Mouse (Mus musculus) midbrain, embryonic 14.5 days (tissue): Measurements from ENCODE around the gene Nrde2. TPM values are rescaled to one million over a fixed set of nuclear protein-coding genes. Genes with fewer than 3 reads are reported as not detected.

Experiments
- ATAC-seq: fragments of 200-750 bp; cut with Nextera tagmentation; 2 replicates; pipeline ENCODE4 v1.8.0; 2017; ENCODE audit warnings: moderate number of reproducible peaks, moderate library complexity; ENCODE audit not compliant: low FRiP score, low TSS enrichment
- DNase-seq: peaks from one replicate; pipeline ENCODE4 v3.0.0-alpha.2; 2015
- H3K27ac ChIP-seq: fragments of 300-500 bp; sonication (generic); replicated peaks from 2 replicates; pipeline ENCODE4 v1.5.1; 2014; ENCODE audit warnings: mild to moderate bottlenecking, low read depth, low read length, moderate library complexity
- H3K27me3 ChIP-seq: fragments of 300-500 bp; sonication (generic); 2 replicates; pipeline ENCODE4 v1.6.1; 2014; ENCODE audit warnings: low read length, control low read depth, mixed read lengths; ENCODE audit not compliant: control insufficient read depth, insufficient read depth
- H3K36me3 ChIP-seq: fragments of 300-500 bp; sonication (generic); 2 replicates; pipeline ENCODE4 v1.6.1; 2014; ENCODE audit warnings: low read length, control low read depth; ENCODE audit not compliant: control insufficient read depth, insufficient read depth
- H3K4me1 ChIP-seq: fragments of 300-500 bp; sonication (generic); 2 replicates; pipeline ENCODE4 v1.6.1; 2014; ENCODE audit warnings: mild to moderate bottlenecking, antibody characterized with exemption, low read length, control low read depth; ENCODE audit not compliant: control insufficient read depth, insufficient read depth
- H3K4me2 ChIP-seq: fragments of 300-500 bp; sonication (generic); 2 replicates; pipeline ENCODE4 v1.6.1; 2014; ENCODE audit warnings: mild to moderate bottlenecking, low read length, moderate library complexity
- H3K4me3 ChIP-seq: fragments of 300-500 bp; sonication (generic); replicated peaks from 2 replicates; pipeline ENCODE4 v1.5.1; 2014; ENCODE audit warnings: low read depth, low read length
- H3K9ac ChIP-seq: fragments of 300-500 bp; sonication (generic); replicated peaks from 2 replicates; pipeline ENCODE4 v1.6.1; 2014; ENCODE audit warnings: mild to moderate bottlenecking, low read length, moderate library complexity
- H3K9me3 ChIP-seq: fragments of 300-500 bp; sonication (generic); 2 replicates; pipeline ENCODE4 v1.6.1; 2016; ENCODE audit warnings: low read length, control low read depth, mixed read lengths; ENCODE audit not compliant: control insufficient read depth
- WGBS: fragments of 180-500 bp; shearing (Covaris S2); extraction: QIAGEN DNeasy Blood & Tissue Kit; methylation state at CpG from one replicate; pipeline ENCODE4 v1.1.7; 2014; 5-methylcytosine and 5-hydroxymethylcytosine counted together
- polyA plus RNA-seq: library from polyadenylated mRNA; unstranded; fragments of >200 nt; fragmentation: Nextera tagmentation; extraction: Ambion mirVana; gene quantifications from 2 replicates; pipeline ENCODE4 v1.2.1, GENCODE M21; 2014

Nrde2 gene
- polyA plus RNA-seq, 1 experiment from 2014 or later = 14.1 TPM

DNA sequence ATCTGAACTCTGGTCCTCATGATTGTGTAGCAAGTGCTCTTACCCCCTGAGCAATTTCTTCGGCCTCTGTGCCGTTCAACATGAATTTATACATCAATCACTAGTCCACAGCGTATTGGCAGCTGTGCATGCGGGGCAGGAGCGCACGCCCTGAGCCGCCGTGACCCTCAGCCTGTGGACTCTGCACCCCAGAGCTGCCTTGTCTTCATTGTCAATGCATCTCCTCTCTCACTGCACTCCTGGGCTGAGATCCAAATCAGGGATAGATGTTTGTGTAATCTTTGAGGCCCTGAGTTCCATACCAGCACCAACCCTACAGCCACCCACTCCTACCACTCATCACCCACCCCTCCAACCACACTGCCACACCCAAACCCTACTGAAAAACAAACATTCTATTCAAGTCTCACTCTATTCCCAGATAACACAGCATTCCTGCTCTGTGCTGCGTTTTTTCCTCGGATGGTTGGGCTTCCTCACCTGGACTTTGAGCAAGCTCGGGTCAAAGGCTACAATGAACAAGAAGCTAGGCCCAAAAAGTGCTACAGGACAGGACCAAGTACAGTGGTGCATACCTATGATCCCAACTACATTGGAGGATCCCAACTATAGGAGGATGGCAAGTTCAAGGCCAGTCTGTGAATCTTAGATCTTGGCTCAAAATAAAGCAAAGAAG lies 16.5 kb downstream of the Nrde2 start:
- no peak overlapping the region for H3K27ac ChIP-seq
- no peak overlapping the region for H3K9ac ChIP-seq
- ATAC-seq (no peak), DNase-seq (no peak)
- no peak overlapping the region for H3K4me2 ChIP-seq
- 95% methylated on average over 11 of the region's 11 CpGs for whole genome bisulfite sequencing
- no peaks in the 10 kb centered on the region for H3K9me3 ChIP-seq
- no peaks in the 10 kb centered on the region for H3K27me3 ChIP-seq
- no peaks in the 10 kb centered on the region for H3K4me1 ChIP-seq
- peaks cover 96% of the 10 kb centered on the region for H3K36me3 ChIP-seq
- H3K4me3 ChIP-seq = no peak overlapping the region

DNA sequence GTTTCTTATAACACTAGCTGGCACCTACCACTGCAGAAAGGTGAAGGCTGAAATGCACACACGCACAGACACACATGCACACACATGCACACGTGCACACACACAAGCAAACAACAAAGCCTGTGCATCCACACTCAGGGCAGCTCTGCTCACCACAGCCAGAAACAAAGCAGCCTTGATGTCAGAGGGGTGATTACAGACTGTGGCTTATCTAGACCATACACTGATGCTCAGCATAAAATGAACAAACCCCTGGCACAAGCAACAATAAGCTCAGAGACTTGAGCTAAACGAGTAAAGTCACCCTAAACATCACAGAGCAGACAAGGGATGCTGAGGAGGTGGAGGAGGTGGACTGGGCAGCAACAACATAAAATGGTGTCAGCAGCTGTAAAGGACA lies 24.3 kb downstream of the Nrde2 start:
- H3K27me3 ChIP-seq = no peaks in the 10 kb centered on the region
- peaks cover 85% of the 10 kb centered on the region for H3K36me3 ChIP-seq
- H3K4me1 ChIP-seq = no peaks in the 10 kb centered on the region
- H3K4me3 ChIP-seq = no peak overlapping the region
- no peak overlapping the region for H3K27ac ChIP-seq
- H3K9me3 ChIP-seq = no peaks in the 10 kb centered on the region
- no peak overlapping the region for H3K4me2 ChIP-seq
- no peak for ATAC-seq
- DNase-seq = no peak
- WGBS = 90% methylated on average over 3 of the region's 3 CpGs
- H3K9ac ChIP-seq = no peak overlapping the region

DNA sequence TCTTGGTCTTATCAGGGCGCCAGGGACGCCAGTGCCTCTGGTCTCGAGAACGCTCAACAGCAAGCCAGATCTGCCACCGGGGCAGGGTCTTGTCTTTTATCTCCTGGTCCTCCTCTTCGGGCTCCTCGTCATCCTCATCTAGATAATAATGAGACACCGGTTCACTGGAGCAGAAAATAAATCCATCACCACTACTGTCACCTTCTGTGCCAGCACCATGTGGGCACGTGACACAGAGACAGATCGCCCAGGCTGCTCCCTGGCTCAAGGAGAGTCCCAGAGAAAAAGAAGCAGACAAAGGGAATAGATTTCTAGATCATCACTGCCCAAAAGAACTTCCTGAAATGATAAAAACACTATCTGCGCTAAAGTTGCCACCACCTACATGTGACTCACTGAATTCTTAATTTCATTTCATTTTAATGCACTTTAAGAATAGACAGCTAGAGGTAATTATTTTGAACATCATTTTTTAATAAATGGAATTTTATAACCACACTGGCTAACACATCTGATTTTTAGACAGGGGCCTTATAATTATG lies 25.0 kb downstream of the Nrde2 start:
- Histone ChIP-seq H3K9me3 (no peaks in the 10 kb centered on the region), H3K4me1 (no peaks in the 10 kb centered on the region), H3K9ac (no peak overlapping the region), H3K36me3 (peaks cover 84% of the 10 kb centered on the region), H3K27me3 (no peaks in the 10 kb centered on the region), H3K27ac (no peak overlapping the region), H3K4me3 (no peak overlapping the region), H3K4me2 (no peak overlapping the region)
- 77% methylated on average over 11 of the region's 11 CpGs for WGBS
- ATAC-seq (no peak), DNase-seq (peak; percentile 25)

DNA sequence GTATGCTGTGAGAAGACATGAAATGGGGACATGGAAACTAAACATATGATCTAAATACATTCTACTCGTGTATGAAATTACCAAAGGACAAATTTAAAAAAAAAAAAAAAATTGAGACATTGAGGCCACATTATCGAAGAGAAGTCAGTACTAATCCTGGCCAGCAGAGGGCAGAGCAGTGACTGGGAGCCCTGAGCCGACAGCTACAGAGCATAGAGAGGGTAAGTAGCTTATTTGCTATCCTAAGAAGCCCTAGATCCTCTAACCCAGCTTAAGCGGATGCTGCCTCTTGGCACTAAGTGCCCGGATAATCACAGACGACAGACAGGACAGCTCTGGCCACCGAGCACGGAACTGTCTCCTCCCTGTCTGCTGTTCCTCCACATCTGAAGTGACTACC lies 27.8 kb downstream of the Nrde2 start:
- Histone ChIP-seq H3K4me3 (no peak overlapping the region), H3K9ac (no peak overlapping the region), H3K4me1 (no peaks in the 10 kb centered on the region), H3K36me3 (peaks cover 74% of the 10 kb centered on the region), H3K4me2 (no peak overlapping the region), H3K27ac (no peak overlapping the region), H3K9me3 (no peaks in the 10 kb centered on the region), H3K27me3 (no peaks in the 10 kb centered on the region)
- DNase-seq = peak; percentile 88
- peak; percentile 53; the same call in 1 of the 2 replicates for ATAC-seq
- WGBS = 39% methylated on average over 8 of the region's 8 CpGs

DNA sequence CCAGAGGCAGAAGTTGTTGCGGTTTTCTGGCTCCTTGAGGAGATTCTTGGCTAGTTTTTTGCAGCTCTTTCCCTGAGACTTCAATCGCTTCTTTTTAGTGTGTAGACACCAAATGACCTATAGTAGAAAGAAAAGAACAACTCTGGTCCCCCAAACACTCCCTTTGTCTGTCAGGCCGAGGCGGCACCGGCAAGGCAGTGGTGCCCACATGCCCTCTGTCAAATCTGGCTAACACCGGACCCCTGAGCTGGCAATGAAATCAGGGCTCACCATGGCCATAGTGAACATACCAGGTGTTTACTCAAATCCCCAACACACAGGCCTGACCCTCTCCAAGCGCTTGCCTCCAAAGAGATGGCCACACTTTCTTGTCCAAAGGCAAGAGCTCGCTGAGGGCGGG lies 28.3 kb downstream of the Nrde2 start:
- no peaks in the 10 kb centered on the region for H3K27me3 ChIP-seq
- no peaks in the 10 kb centered on the region for H3K4me1 ChIP-seq
- H3K4me3 ChIP-seq = no peak overlapping the region
- no peak overlapping the region for H3K9ac ChIP-seq
- no peak overlapping the region for H3K27ac ChIP-seq
- H3K4me2 ChIP-seq = no peak overlapping the region
- H3K9me3 ChIP-seq = no peaks in the 10 kb centered on the region
- no peak for ATAC-seq
- peaks cover 74% of the 10 kb centered on the region for H3K36me3 ChIP-seq
- WGBS = 93% methylated on average over 9 of the region's 9 CpGs
- no peak for DNase-seq

DNA sequence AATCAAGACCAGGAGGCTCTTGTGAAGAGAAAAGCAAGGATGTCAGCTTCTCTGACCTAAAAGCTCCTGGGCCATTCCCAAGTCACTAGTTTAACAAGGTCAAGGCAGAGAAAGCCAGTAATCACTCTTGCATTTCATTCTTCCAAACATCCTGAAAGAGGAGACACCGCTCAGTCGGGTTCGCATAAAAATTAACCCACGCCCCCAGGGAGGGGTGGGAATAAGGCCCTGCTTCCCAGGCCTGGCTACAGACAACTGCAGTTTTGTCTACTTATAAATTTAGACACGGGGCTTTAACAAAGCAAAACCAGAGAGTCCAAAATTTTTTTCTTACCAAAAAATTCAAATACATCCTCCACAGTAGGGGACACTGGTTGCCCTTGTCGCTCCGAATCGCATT lies 30.5 kb downstream of the Nrde2 start:
- Histone ChIP-seq H3K4me1 (no peaks in the 10 kb centered on the region), H3K27me3 (no peaks in the 10 kb centered on the region), H3K9me3 (no peaks in the 10 kb centered on the region), H3K4me3 (no peak overlapping the region), H3K4me2 (no peak overlapping the region), H3K27ac (no peak overlapping the region), H3K9ac (no peak overlapping the region), H3K36me3 (peaks cover 78% of the 10 kb centered on the region)
- no peak for ATAC-seq
- WGBS = 83% methylated on average over 8 of the region's 8 CpGs
- no peak for DNase-seq

DNA sequence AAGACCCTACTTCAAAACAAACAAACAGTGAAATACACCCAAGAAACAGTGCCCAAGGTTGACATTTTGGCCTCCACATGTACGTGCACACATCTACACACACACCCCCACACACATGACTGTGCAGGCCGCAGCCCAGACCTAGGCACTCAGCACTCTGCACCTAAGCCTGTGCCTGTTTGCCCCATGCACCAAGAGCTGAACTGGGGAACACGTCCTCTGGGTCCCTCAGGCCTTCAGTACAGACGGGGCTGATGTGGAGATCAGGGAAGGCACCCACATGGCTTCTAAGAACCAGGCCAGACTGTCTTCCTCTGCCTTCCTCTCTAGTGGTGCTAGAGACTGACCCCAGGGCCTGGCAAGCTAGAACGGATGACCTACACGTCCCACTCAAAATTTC lies 30.9 kb downstream of the Nrde2 start:
- 87% methylated on average over 6 of the region's 6 CpGs for WGBS
- Histone ChIP-seq H3K4me2 (no peak overlapping the region), H3K27ac (no peak overlapping the region), H3K27me3 (no peaks in the 10 kb centered on the region), H3K9ac (no peak overlapping the region), H3K4me3 (no peak overlapping the region), H3K4me1 (no peaks in the 10 kb centered on the region), H3K36me3 (peaks cover 78% of the 10 kb centered on the region), H3K9me3 (no peaks in the 10 kb centered on the region)
- ATAC-seq (no peak), DNase-seq (no peak)

DNA sequence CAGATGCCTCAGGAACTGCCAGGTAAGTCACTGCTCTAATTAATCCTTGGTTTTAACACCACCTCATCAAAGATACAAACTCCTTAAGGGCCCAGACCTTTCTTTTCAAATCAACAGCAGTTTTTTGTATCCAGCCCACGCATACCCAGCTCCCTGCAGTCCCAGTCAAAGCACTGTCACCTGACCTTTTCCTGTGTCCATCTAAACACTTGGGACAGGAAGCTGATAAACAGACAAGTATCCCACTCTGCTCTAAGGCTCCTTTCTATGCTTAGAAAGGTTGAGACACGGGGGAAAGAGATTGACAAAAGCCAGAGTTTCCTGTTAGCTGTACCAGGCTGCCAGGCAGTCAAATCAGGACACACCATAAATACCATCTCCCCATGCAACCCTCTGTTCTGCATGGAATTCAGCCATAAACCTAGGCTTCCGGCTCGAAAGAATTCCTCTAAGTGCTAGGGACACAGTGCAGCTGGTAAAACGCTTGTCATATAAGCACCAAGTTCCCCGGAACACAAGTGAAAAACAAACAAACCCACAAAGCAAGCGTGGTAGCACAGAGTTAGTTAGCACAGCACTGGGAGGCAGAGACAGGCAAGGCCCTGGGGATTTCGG lies 31.5 kb downstream of the Nrde2 start:
- WGBS = 88% methylated on average over 8 of the region's 8 CpGs
- no peaks in the 10 kb centered on the region for H3K9me3 ChIP-seq
- H3K27me3 ChIP-seq = no peaks in the 10 kb centered on the region
- H3K4me1 ChIP-seq = no peaks in the 10 kb centered on the region
- DNase-seq = no peak
- H3K4me2 ChIP-seq = no peak overlapping the region
- H3K4me3 ChIP-seq = no peak overlapping the region
- no peak overlapping the region for H3K9ac ChIP-seq
- H3K36me3 ChIP-seq = peaks cover 78% of the 10 kb centered on the region
- H3K27ac ChIP-seq = no peak overlapping the region
- no peak for ATAC-seq
